12 mouse cellular contexts compared by ENCODE assay signal in genomic region chr9:31283044-31283443, GRCm38 (mm10). TPM values are rescaled to one million over a fixed set of nuclear protein-coding genes. Genes with fewer than 3 reads are reported as not detected.
DNase-seq lines count a peak whose midpoint lies in the region; ATAC-seq and TF ChIP-seq lines count a peak whose summit lies in the region.
"Had no signal": no experiment of that assay in that cellular context is flagged by ENCODE, and none has a peak within 500 bp of the region (broad histone marks: within the 10 kb centered on the region; RNA-seq: fewer than 3 reads in every experiment).

No protein-coding gene starts in this region.

- TF ChIP-seq CTCF in MEL (IDR thresholded peaks at IDR 0.05 in 2 of 3, conservative IDR thresholded peaks at IDR 0.05 in 1 of 3; ENCODE audit: control insufficient read depth in 1 of 3, insufficient read depth in 1 of 3, low read depth in 2 of 3, low read length in 3 of 3, poor library complexity in 1 of 3, severe bottlenecking in 1 of 3) = no peak

- peaks cover 17% of the 10 kb centered on the region for H3K4me1 ChIP-seq in heart, embryonic 10.5 days
- H3K4me1 ChIP-seq in MEL (ENCODE audit: control insufficient read depth in 1 of 2, insufficient read depth in 2 of 2, low read length in 2 of 2) = peaks cover 9 to 23% of the 10 kb centered on the region in 2 experiments
- peaks cover 16% of the 10 kb centered on the region for H3K4me1 ChIP-seq in hindbrain, embryonic 14.5 days (replicated peaks; ENCODE audit: control insufficient read depth, insufficient read depth, low read length)
- peaks cover 24% of the 10 kb centered on the region for H3K4me1 ChIP-seq in midbrain, embryonic 15.5 days

- no peak for TF ChIP-seq RAD21 in MEL (IDR thresholded peaks at IDR 0.05; ENCODE audit: low read depth, low read length)

- ATAC-seq in hindbrain, embryonic 14.5 days (ENCODE audit: low FRiP score) = no peak
- ATAC-seq in midbrain, embryonic 15.5 days (replicated peaks) = no peak
- ATAC-seq: intestine, postnatal 0 days had no signal

- 86% methylated on average over 4 of the region's 4 CpGs for WGBS in heart, embryonic 10.5 days
- 78% methylated on average over 4 of the region's 4 CpGs for WGBS in hindbrain, embryonic 14.5 days
- WGBS in midbrain, embryonic 15.5 days = 70% methylated on average over 4 of the region's 4 CpGs

- H3K27ac ChIP-seq in heart, embryonic 10.5 days = 0 out of 2 replicates have a peak overlapping the region, but pooled peaks have one; percentile 62
- H3K27ac ChIP-seq in MEL (ENCODE audit: control insufficient read depth, low read depth, low read length) = no peak overlapping the region
- peak overlapping the region; percentile 100 for H3K27ac ChIP-seq in hindbrain, embryonic 14.5 days
- peak overlapping the region; percentile 99 for H3K27ac ChIP-seq in midbrain, embryonic 15.5 days
- H3K27ac ChIP-seq: gastrocnemius, adult 2 months had no signal

- TF ChIP-seq POLR2A in MEL (IDR thresholded peaks at IDR 0.05; ENCODE audit: control insufficient read depth in 1 of 2, insufficient read depth in 1 of 2, low read depth in 1 of 2, low read length in 2 of 2, poor library complexity in 1 of 2) = no peak

- no peak for TF ChIP-seq EP300 in MEL (IDR thresholded peaks at IDR 0.05; ENCODE audit: low read depth in 1 of 2, low read length in 2 of 2)

- H3K27me3 ChIP-seq in heart, embryonic 10.5 days (ENCODE audit: insufficient read depth, poor library complexity, severe bottlenecking) = no peaks in the 10 kb centered on the region
- H3K27me3 ChIP-seq in MEL (ENCODE audit: control insufficient read depth in 1 of 2, insufficient read depth in 2 of 2, low read length in 2 of 2) = no peaks in the 10 kb centered on the region
- H3K27me3 ChIP-seq in hindbrain, embryonic 14.5 days (ENCODE audit: control insufficient read depth, insufficient read depth, low read length) = no peaks in the 10 kb centered on the region
- H3K27me3 ChIP-seq in midbrain, embryonic 15.5 days (replicated peaks) = no peaks in the 10 kb centered on the region

- peaks cover 14% of the 10 kb centered on the region for H3K79me2 ChIP-seq in MEL (ENCODE audit: control insufficient read depth, insufficient read depth, low read length, poor library complexity)

- DNase-seq in heart, embryonic 10.5 days (ENCODE audit: low spot score) = no peak
- DNase-seq in heart, adult 9 months (ENCODE audit: low spot score in 2 of 2) = no peak
- DNase-seq in MEL (ENCODE audit: low read depth, low spot score) = peak; percentile 32
- no peak for DNase-seq in hindbrain, embryonic 14.5 days (ENCODE audit: low spot score)
- DNase-seq in adrenal gland, adult 18-20 months (ENCODE audit: low spot score in 2 of 2) = no peak
- DNase-seq in embryo, embryonic 9.5 days (ENCODE audit: extremely low spot score) = no peak
- DNase-seq in left cerebral cortex, adult 9 months (ENCODE audit: low spot score in 2 of 2) = no peak
- DNase-seq: cerebellum, adult 18-20 months; gastrocnemius, adult 2 months; lung, postnatal 4 days had no signal

- H3K9me3 ChIP-seq in heart, embryonic 10.5 days = no peaks in the 10 kb centered on the region
- no peaks in the 10 kb centered on the region for H3K9me3 ChIP-seq in MEL (replicated peaks; ENCODE audit: insufficient read depth, low read length)
- H3K9me3 ChIP-seq in hindbrain, embryonic 14.5 days (ENCODE audit: control insufficient read depth, low read length) = no peaks in the 10 kb centered on the region
- no peaks in the 10 kb centered on the region for H3K9me3 ChIP-seq in midbrain, embryonic 15.5 days

- H3K36me3 ChIP-seq in heart, embryonic 10.5 days = 0 out of 2 replicates have a peak, but pooled peaks cover 9% of the 10 kb centered on the region
- peaks cover 0 to 23% of the 10 kb centered on the region in 2 experiments; a peak in 2 of 4 replicates for H3K36me3 ChIP-seq in MEL (ENCODE audit: control insufficient read depth in 1 of 2, insufficient read depth in 2 of 2, low read length in 2 of 2)
- no peaks in the 10 kb centered on the region for H3K36me3 ChIP-seq in hindbrain, embryonic 14.5 days (replicated peaks; ENCODE audit: control insufficient read depth, insufficient read depth)
- H3K36me3 ChIP-seq in midbrain, embryonic 15.5 days (replicated peaks) = no peaks in the 10 kb centered on the region

- H3K9ac ChIP-seq in MEL (ENCODE audit: control insufficient read depth, low read depth, low read length, poor library complexity, severe bottlenecking) = no peak overlapping the region
- no peak overlapping the region for H3K9ac ChIP-seq in hindbrain, embryonic 14.5 days
- no peak overlapping the region for H3K9ac ChIP-seq in midbrain, embryonic 15.5 days

- no peak overlapping the region for H3K4me3 ChIP-seq in heart, embryonic 10.5 days
- no peak overlapping the region for H3K4me3 ChIP-seq in MEL (ENCODE audit: control insufficient read depth in 1 of 2, insufficient read depth in 1 of 2, low read depth in 2 of 2, low read length in 2 of 2)
- H3K4me3 ChIP-seq in hindbrain, embryonic 14.5 days (replicated peaks; ENCODE audit: low read length) = no peak overlapping the region
- H3K4me3 ChIP-seq in midbrain, embryonic 15.5 days = no peak overlapping the region
- H3K4me3 ChIP-seq: gastrocnemius, adult 2 months had no signal

- H3K4me2 ChIP-seq in hindbrain, embryonic 14.5 days (replicated peaks) = peak overlapping the region; percentile 76; the same call in 1 of the 2 replicates
- peak overlapping the region; percentile 80; the same call in 1 of the 2 replicates for H3K4me2 ChIP-seq in midbrain, embryonic 15.5 days

TF ChIP-seq in MEL, 35 proteins besides CTCF, POLR2A, EP300 and RAD21:
- TF ChIP-seq HCFC1 (IDR thresholded peaks at IDR 0.05; ENCODE audit: low read depth, low read length) (no peak), MAZ (IDR thresholded peaks at IDR 0.05; ENCODE audit: low read depth, low read length) (no peak)
TF ChIP-seq in MEL: peak in this region for 0.

RNA-seq across cellular contexts. Expression of gene Prdm10, which starts 2.7 kb away (rescaled TPM):
- 5.3 and 5.6 TPM in 2 replicates for polyA plus RNA-seq in heart, embryonic 10.5 days (2016; fragmentation: Nextera tagmentation; extraction: Ambion mirVana)
- 3.4 and 4.9 TPM in 2 replicates for total RNA-seq in MEL (2012; rRNA removed)
- 1 to 10 TPM in 1 of 2 experiments, not detected in 1; 8.7 TPM for polyA plus RNA-seq in MEL (2012; ENCODE audit: insufficient read depth in 1 of 2, insufficient read length in 2 of 2, low read depth in 1 of 2, low replicate concordance in 2 of 2, missing spikeins in 1 of 2)
- 7.9 and 9.7 TPM in 2 replicates for polyA plus RNA-seq in hindbrain, embryonic 14.5 days (2014; fragmentation: Nextera tagmentation; extraction: Ambion mirVana)
- polyA plus RNA-seq in midbrain, embryonic 15.5 days (2015; fragmentation: Nextera tagmentation; extraction: Ambion mirVana) = 8.9 and 9.9 TPM in 2 replicates
- 1 to 10 TPM; 7.5 to 9.2 TPM for total RNA-seq in adrenal gland, adult 18-20 months (2021)
